Mouse (Mus musculus) layer of hippocampus, adult 9-10 months (tissue): ENCODE measurements around the gene Magi3.

Experiments used
- DNase-seq: peaks from one replicate; pipeline ENCODE4 v3.0.0; 2022; ENCODE audit warnings: low spot score

The Magi3 gene

GRCm38 (mm10) chr3:104220295-104220965 lies at the start of gene Magi3:
TSS of gene Magi3 (minus strand) at chr3:104220374.
- peak; percentile 97 for DNase-seq

DNA sequence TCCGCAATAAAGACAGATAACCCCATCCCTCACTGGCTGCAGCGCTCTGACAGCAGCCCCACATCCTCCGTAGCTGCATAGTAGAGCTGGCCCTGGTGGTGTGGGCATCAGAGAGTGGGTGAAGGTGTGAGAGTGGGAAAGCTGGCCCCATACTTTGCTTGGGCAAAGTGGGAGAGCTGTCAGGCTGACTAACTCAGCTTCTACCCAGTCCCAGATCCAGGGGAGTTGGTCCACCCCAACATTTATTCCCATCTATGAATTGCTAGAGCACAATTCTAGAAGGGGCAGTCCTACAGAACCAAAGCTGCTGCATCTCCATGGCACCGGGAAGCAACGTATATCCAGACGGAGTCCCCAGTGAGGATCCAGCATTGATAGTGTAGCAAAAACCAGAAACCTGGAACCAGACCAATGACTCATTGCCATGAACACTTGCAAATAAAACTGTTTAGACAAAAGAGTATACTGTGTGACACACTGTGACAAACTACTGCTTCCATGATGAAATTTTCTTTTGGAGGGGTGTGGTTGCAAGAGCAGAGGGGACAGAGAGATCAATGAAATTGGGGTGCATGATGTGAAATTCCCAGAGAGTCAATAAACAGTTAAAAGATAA lies 44.5 kb upstream of the Magi3 start:
- DNase-seq, result no peak

DNA sequence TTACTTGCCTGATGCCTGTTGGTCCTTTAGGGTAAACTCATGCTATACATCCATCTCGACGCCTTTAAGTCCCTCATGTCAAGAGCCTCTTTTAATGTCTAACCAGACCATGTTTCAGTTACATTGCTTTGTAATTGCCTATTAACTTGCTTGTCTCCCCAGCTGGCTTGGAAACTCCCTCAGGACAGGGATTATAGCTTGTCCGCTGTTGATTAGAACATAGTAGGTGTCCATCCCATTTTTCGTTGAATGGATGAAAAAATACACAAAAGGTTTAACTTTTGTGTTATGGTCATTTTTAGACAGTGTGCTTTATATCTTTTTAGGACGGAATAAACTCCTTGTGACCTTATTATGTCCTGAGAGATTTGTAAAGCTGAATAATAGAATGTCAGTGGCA lies 40.0 kb upstream of the Magi3 start:
- DNase-seq, result no peak

- no peak for DNase-seq
Observed at GRCm38 (mm10) chr3:104259168-104259567, 39.0 kb upstream of the Magi3 start.

- no peak for DNase-seq
Observed at GRCm38 (mm10) chr3:104257041-104257440, 36.9 kb upstream of the Magi3 start.

GRCm38 (mm10) chr3:104253760-104254159 lies 33.6 kb upstream of the Magi3 start:
- no peak for DNase-seq

GRCm38 (mm10) chr3:104247850-104248249 lies 27.7 kb upstream of the Magi3 start:
- DNase-seq, result no peak

- no peak for DNase-seq
Observed at GRCm38 (mm10) chr3:104247057-104247456, 26.9 kb upstream of the Magi3 start.

DNA sequence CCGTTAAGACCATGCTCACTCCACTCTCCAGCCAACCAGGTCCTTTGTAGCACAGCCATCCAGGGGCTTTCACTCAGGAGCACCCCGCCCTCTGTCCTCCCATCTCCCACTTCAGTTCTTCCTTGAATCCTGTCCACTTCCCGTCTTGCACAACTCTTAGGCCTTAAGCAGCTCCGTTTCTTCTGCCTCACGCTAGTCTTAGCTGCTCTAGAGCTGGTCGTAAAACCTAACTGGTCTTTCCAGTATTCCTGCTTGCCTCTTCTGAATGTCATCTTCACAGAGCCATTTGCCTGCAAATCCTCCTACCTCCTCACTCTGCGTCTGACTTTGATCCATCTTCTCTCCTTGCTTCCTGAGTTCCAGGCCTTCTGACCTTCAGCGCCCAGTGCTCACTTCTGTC lies 24.2 kb upstream of the Magi3 start:
- DNase-seq, result no peak

- no peak for DNase-seq
Observed at GRCm38 (mm10) chr3:104243972-104244371, 23.8 kb upstream of the Magi3 start.

- no peak for DNase-seq
Observed at GRCm38 (mm10) chr3:104239785-104240184, 19.6 kb upstream of the Magi3 start.

DNA sequence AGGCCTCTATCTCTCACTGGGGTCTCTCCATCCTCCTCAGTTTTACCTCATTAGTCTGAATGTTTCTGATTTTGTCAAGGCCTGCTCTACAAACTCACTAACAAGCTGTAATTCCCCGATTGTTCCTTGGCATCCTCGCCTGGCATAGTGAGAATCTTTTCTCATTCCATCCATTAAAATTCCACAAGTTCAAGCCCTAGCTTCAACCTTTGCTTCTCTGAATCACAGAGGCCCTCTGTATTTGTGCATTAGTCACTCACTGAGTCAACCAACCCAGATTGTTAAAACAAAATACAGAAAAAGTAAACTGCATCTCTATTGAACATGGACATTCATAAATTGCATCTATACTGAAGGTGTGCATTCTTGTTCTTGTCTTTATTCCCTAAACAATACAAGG lies 19.2 kb upstream of the Magi3 start:
- no peak for DNase-seq

GRCm38 (mm10) chr3:104237846-104238440 lies 17.8 kb upstream of the Magi3 start:
- DNase-seq, result no peak

GRCm38 (mm10) chr3:104236029-104236428 lies 15.9 kb upstream of the Magi3 start:
- DNase-seq, result no peak

- DNase-seq, result no peak
Observed at GRCm38 (mm10) chr3:104235099-104235498, 14.9 kb upstream of the Magi3 start.

DNA sequence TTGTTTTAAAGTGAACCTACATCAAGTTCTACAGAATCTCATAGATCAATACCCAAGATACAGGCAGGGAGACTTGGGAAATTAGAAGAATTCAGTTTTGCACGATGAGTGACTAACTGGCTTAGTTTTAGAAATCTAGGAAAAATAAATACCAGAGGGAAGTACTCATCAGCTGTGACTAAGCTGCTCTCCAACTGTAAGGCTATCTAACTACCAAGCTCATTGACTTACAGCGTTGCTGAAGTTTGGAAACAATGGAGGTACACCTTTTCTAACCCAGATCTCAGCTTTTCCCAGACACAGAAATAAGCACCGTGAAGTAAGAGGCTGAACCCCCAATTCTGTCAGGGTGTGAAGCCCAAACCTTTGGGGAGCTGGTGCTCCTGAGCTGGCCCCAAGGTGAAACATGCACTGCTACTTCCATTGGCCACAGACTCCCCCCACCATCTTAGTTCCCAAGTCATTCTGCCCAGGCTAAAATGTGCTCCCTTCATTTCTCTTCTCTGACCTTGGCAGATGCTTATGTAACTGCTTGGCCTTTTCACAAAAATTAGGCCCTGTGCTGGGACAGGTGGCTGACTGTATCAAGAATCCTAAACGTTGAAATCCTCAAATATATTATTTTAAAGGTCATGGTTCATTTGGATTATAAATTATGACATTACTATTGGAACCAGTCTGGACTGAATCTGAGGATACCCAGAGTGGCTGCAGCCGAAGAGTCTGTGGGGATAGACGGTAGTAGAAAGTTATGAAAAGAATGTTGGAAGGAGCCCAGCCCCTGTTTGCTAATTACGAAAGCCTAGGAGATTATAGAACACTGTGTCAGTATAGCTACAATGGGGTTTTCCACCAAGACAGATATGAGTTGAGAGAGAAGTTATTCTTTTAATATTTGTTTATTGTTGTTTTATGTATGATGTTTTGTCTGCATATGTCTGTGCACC lies 13.5 kb upstream of the Magi3 start:
- no peak for DNase-seq

DNA sequence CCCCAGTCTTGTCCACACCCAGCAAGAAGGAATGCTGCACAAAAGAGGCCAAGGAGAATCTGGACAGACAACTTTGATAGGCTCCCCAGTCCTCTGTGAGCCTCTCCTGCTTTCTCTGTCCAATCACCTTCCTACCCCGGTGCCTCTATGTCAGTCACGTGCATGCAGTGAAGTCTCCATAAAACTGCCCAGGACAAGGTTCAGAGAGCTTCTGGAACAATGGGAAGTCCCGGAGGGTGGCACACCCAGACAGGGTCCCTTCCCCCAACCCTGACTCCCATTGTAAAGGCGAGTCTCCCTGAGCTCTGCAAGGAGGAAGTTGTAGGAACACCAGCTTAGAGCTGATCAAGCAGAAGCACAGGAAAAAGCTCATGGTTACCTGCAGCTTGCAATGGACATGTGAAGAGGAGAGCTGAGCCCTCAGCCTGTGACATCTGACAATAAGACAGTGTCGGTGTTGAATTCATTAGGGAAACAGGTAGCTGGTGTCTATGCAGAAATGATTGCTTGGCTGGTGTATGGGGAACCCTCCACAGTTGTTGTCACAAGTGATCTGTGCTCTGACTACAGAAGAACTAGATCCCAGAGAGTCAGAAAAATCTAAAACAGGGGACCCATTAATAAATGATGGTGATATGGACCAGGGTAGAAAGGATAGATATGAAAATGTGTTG lies 7.4 kb upstream of the Magi3 start:
- DNase-seq, result no peak

- DNase-seq, result no peak
Observed at GRCm38 (mm10) chr3:104226731-104227130, 6.6 kb upstream of the Magi3 start.

DNA sequence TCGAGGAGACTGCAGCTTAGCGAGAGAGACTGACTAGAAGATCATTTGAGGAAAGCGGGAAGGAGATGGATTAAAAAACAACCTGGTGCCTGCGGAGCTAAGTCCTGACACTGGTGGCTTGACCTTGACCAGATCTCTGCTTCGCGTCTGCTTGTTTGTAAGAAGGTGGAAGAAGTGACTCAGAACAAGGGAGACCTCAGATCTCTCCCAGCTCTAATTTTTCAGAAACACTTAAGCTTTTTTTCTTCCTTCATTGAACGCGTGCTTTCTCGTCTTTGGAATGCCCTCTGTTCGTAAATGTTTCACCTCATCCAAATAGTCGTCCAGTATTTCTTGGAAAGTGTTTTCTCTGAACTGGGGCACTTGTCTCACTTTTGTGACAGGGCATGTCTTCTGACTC lies 982 bp upstream of the Magi3 start:
- no peak for DNase-seq

- DNase-seq, result no peak
Observed at GRCm38 (mm10) chr3:104219531-104220294, 461 bp downstream of the Magi3 start.

- no peak for DNase-seq
Observed at GRCm38 (mm10) chr3:104218926-104219325, 1.2 kb downstream of the Magi3 start.
